Mouse (Mus musculus) heart, adult 2 months (tissue): ENCODE measurements around the gene Bnipl.

Source experiments
- CTCF ChIP-seq: fragments of 200-600 bp; IDR thresholded peaks from 2 replicates; pipeline ENCODE4 v1.8.1; 2022; ENCODE audit warnings: antibody characterized with exemption, mild to moderate bottlenecking, moderate library complexity
- EP300 ChIP-seq: fragments of 200-500 bp; IDR thresholded peaks from 2 replicates; pipeline ENCODE4 v1.6.1; 2011; ENCODE audit warnings: low read depth, low read length, control low read depth; ENCODE audit not compliant: insufficient read depth
- POLR2A ChIP-seq: fragments of 200-500 bp; IDR thresholded peaks from 2 replicates; pipeline ENCODE4 v1.6.1; 2011; ENCODE audit warnings: mild to moderate bottlenecking, low read depth, low read length, control low read depth; ENCODE audit not compliant: insufficient read depth

DNA sequence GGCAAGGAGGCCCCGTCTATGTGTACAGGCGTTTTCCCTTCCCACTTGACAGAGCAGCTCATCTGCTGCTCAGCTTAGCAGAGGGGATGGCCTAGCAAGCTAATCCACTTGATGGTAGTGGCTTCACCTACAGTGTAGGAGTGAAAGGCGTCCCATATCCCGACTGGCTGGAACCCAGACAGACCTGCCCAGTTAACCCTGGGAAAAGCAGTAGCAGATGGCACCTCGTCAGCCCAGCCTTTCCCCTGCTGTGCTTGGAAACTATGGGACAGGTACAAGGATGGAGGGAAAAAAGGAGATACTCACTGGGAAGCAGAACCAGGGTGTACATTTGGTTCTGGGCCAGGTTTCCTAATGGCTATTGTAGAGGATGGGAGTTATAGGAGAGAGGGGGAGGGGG, 632 bp downstream of the Bnipl start:
- TF ChIP-seq POLR2A = no peak
- no peak for TF ChIP-seq EP300
- no peak for TF ChIP-seq CTCF
